Mouse (Mus musculus): Measurements from ENCODE around the gene Cadps2. TPM values are rescaled to one million over a fixed set of nuclear protein-coding genes. Genes with fewer than 3 reads are reported as not detected.
A peak's percentile ranks its signal among the peaks of the same experiment; 100 is the strongest.

Cadps2 gene
- polyA plus RNA-seq, 1 experiment from 2014 or later = 3.2 TPM

GRCm38 (mm10) chr6:23252196-23253135, 586.8 kb downstream of the Cadps2 start:
- no peaks in the 10 kb centered on the region for H3K9me3 ChIP-seq (ENCODE audit: control insufficient read depth, low read length)
- H3K36me3 ChIP-seq (ENCODE audit: control insufficient read depth, insufficient read depth, low read length) = no peaks in the 10 kb centered on the region
- 0 out of 2 replicates have a peak overlapping the region, but pooled peaks have one; percentile 4 for H3K4me2 ChIP-seq
- ATAC-seq (ENCODE audit: low FRiP score) (no peak), DNase-seq (ENCODE audit: low spot score, missing footprints) (peak; percentile 94)
- 2% methylated on average over 20 of the region's 20 CpGs for WGBS
- H3K9ac ChIP-seq (ENCODE audit: low read length) = no peak overlapping the region
- peaks cover 90% of the 10 kb centered on the region for H3K27me3 ChIP-seq (ENCODE audit: control insufficient read depth, insufficient read depth, low read length)
- H3K27ac ChIP-seq (ENCODE audit: low read depth, low read length) = no peak overlapping the region
- no peak overlapping the region for H3K4me3 ChIP-seq (ENCODE audit: low read depth, low read length)
- H3K4me1 ChIP-seq (ENCODE audit: control insufficient read depth, insufficient read depth, low read length) = peaks cover 13% of the 10 kb centered on the region

GRCm38 (mm10) chr6:23251431-23251830, 587.8 kb downstream of the Cadps2 start:
- H3K36me3 ChIP-seq (ENCODE audit: control insufficient read depth, insufficient read depth, low read length) = no peaks in the 10 kb centered on the region
- no peak overlapping the region for H3K27ac ChIP-seq (ENCODE audit: low read depth, low read length)
- no peak overlapping the region for H3K4me3 ChIP-seq (ENCODE audit: low read depth, low read length)
- DNase-seq (ENCODE audit: low spot score, missing footprints) (peak; percentile 89), ATAC-seq (ENCODE audit: low FRiP score) (no peak)
- peaks cover 91% of the 10 kb centered on the region for H3K27me3 ChIP-seq (ENCODE audit: control insufficient read depth, insufficient read depth, low read length)
- no peaks in the 10 kb centered on the region for H3K9me3 ChIP-seq (ENCODE audit: control insufficient read depth, low read length)
- H3K9ac ChIP-seq (ENCODE audit: low read length) = no peak overlapping the region
- H3K4me1 ChIP-seq (ENCODE audit: control insufficient read depth, insufficient read depth, low read length) = peaks cover 15% of the 10 kb centered on the region
- WGBS = 3% methylated on average over 3 of the region's 3 CpGs
- no peak overlapping the region for H3K4me2 ChIP-seq

- Histone ChIP-seq H3K9me3 (ENCODE audit: control insufficient read depth, low read length) (no peaks in the 10 kb centered on the region), H3K4me2 (peak overlapping the region; percentile 9; the same call in 1 of the 2 replicates), H3K4me3 (ENCODE audit: low read depth, low read length) (no peak overlapping the region)
Measured at GRCm38 (mm10) chr6:23250288-23250955, 588.8 kb downstream of the Cadps2 start.

GRCm38 (mm10) chr6:23249616-23250287, 589.5 kb downstream of the Cadps2 start:
- H3K36me3 ChIP-seq (ENCODE audit: control insufficient read depth, insufficient read depth, low read length) = no peaks in the 10 kb centered on the region
- peaks cover 15% of the 10 kb centered on the region for H3K4me1 ChIP-seq (ENCODE audit: control insufficient read depth, insufficient read depth, low read length)
- H3K9ac ChIP-seq (ENCODE audit: low read length) = 0 out of 2 replicates have a peak overlapping the region, but pooled peaks have one; percentile 7
- peak; percentile 97 for DNase-seq (ENCODE audit: low spot score, missing footprints)
- no peaks in the 10 kb centered on the region for H3K9me3 ChIP-seq (ENCODE audit: control insufficient read depth, low read length)
- H3K27me3 ChIP-seq (ENCODE audit: control insufficient read depth, insufficient read depth, low read length) = peaks cover 90% of the 10 kb centered on the region
- peak overlapping the region; percentile 36 for H3K4me3 ChIP-seq (ENCODE audit: low read depth, low read length)
- peak; percentile 56 for ATAC-seq (ENCODE audit: low FRiP score)
- H3K27ac ChIP-seq (ENCODE audit: low read depth, low read length) = 0 out of 2 replicates have a peak overlapping the region, but pooled peaks have one; percentile 15
- WGBS = 1% methylated on average over 29 of the region's 29 CpGs
- peak overlapping the region; percentile 51 for H3K4me2 ChIP-seq

More at GRCm38 (mm10) chr6:23250288-23250955, 588.8 kb downstream of the Cadps2 start:
- Histone ChIP-seq H3K36me3 (ENCODE audit: control insufficient read depth, insufficient read depth, low read length) (no peaks in the 10 kb centered on the region), H3K4me1 (ENCODE audit: control insufficient read depth, insufficient read depth, low read length) (peaks cover 15% of the 10 kb centered on the region), H3K27ac (ENCODE audit: low read depth, low read length) (no peak overlapping the region), H3K9ac (ENCODE audit: low read length) (no peak overlapping the region), H3K27me3 (ENCODE audit: control insufficient read depth, insufficient read depth, low read length) (peaks cover 91% of the 10 kb centered on the region)
- DNase-seq (ENCODE audit: low spot score, missing footprints) (peak; percentile 94), ATAC-seq (ENCODE audit: low FRiP score) (no peak)
- under 1% methylated on average over 22 of the region's 22 CpGs for WGBS

- Histone ChIP-seq H3K36me3 (ENCODE audit: control insufficient read depth, insufficient read depth, low read length) (no peaks in the 10 kb centered on the region), H3K9me3 (ENCODE audit: control insufficient read depth, low read length) (no peaks in the 10 kb centered on the region), H3K4me1 (ENCODE audit: control insufficient read depth, insufficient read depth, low read length) (peaks cover 15% of the 10 kb centered on the region), H3K4me2 (peak overlapping the region; percentile 51), H3K4me3 (ENCODE audit: low read depth, low read length) (peak overlapping the region; percentile 36), H3K27me3 (ENCODE audit: control insufficient read depth, insufficient read depth, low read length) (peaks cover 90% of the 10 kb centered on the region), H3K9ac (ENCODE audit: low read length) (no peak overlapping the region), H3K27ac (ENCODE audit: low read depth, low read length) (no peak overlapping the region)
- peak; percentile 14; the same call in 1 of the 2 replicates for ATAC-seq (ENCODE audit: low FRiP score)
- DNase-seq (ENCODE audit: low spot score, missing footprints) = no peak
- under 1% methylated on average over 24 of the region's 24 CpGs for WGBS
Measured at GRCm38 (mm10) chr6:23249053-23249401, 590.2 kb downstream of the Cadps2 start.

GRCm38 (mm10) chr6:23248313-23249052, 590.7 kb downstream of the Cadps2 start, which contains the start of gene Fezf1:
Gene Fezf1 (minus strand): TSS chr6:23248362.
- peak; percentile 97 for DNase-seq (ENCODE audit: low spot score, missing footprints)

GRCm38 (mm10) chr6:23247512-23248312, 591.5 kb downstream of the Cadps2 start:
- no peak overlapping the region for H3K27ac ChIP-seq (ENCODE audit: low read depth, low read length)
- H3K4me3 ChIP-seq (ENCODE audit: low read depth, low read length) = peak overlapping the region; percentile 26
- H3K9me3 ChIP-seq (ENCODE audit: control insufficient read depth, low read length) = no peaks in the 10 kb centered on the region
- under 1% methylated on average over 61 of the region's 61 CpGs for WGBS
- DNase-seq (ENCODE audit: low spot score, missing footprints) (peak; percentile 97), ATAC-seq (ENCODE audit: low FRiP score) (peak; percentile 28)
- H3K4me2 ChIP-seq = peak overlapping the region; percentile 25
- peaks cover 90% of the 10 kb centered on the region for H3K27me3 ChIP-seq (ENCODE audit: control insufficient read depth, insufficient read depth, low read length)
- no peaks in the 10 kb centered on the region for H3K36me3 ChIP-seq (ENCODE audit: control insufficient read depth, insufficient read depth, low read length)
- H3K9ac ChIP-seq (ENCODE audit: low read length) = peak overlapping the region; percentile 25; the same call in 1 of the 2 replicates
- peaks cover 11% of the 10 kb centered on the region for H3K4me1 ChIP-seq (ENCODE audit: control insufficient read depth, insufficient read depth, low read length)

More at GRCm38 (mm10) chr6:23248313-23249052, 590.7 kb downstream of the Cadps2 start, which contains the start of gene Fezf1:
- H3K27me3 ChIP-seq (ENCODE audit: control insufficient read depth, insufficient read depth, low read length) = peaks cover 90% of the 10 kb centered on the region
- under 1% methylated on average over 31 of the region's 31 CpGs for WGBS
- H3K27ac ChIP-seq (ENCODE audit: low read depth, low read length) = no peak within 1 kb of the TSS
- H3K4me2 ChIP-seq = peak within 1 kb of the TSS; percentile 51
- no peak for ATAC-seq (ENCODE audit: low FRiP score)
- peak within 1 kb of the TSS; percentile 36 for H3K4me3 ChIP-seq (ENCODE audit: low read depth, low read length)
- H3K9ac ChIP-seq (ENCODE audit: low read length) = peak within 1 kb of the TSS; percentile 25; the same call in 1 of the 2 replicates
- H3K9me3 ChIP-seq (ENCODE audit: control insufficient read depth, low read length) = no peaks in the 10 kb centered on the region
- peaks cover 12% of the 10 kb centered on the region for H3K4me1 ChIP-seq (ENCODE audit: control insufficient read depth, insufficient read depth, low read length)
- no peaks in the 10 kb centered on the region for H3K36me3 ChIP-seq (ENCODE audit: control insufficient read depth, insufficient read depth, low read length)
